15 mouse cellular contexts compared by ENCODE assay signal in the genomic region with DNA sequence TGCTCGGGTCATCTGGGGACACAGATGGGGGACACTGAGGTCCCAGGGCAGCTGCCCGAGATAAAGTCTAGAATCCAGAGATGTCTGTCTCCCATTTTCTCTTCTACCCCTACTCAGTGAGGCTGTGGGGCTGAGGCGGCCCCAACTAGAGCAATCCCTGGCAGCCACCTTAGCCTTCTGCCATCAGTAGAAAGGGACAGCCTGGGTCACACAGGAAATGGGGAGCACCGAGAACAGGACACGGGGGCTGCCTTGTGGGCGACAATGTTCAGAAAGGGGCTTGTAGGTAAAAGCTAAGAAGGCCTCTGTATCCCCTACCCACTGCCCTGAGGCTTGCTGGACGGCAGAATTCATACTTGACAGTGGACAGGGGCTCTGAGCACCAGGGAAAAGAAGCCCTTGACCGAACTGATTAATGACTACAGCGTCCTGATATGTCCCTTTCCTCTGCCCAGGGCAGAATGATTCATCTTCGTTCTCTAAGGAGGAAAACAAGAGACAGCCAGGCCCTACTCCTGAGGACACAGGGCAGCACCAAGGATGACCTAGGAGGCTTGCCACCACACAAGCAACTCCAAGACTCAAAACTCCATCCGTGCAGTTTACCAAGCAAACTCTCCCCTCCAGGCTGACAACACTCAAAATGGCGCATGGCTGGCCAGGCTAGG. TPM values are rescaled to one million over a fixed set of nuclear protein-coding genes. Genes with fewer than 3 reads are reported as not detected.
DNase-seq lines count a peak whose midpoint lies in the region; ATAC-seq and TF ChIP-seq lines count a peak whose summit lies in the region.
"Had no signal": no experiment of that assay in that cellular context is flagged by ENCODE, and none has a peak within 500 bp of the region (broad histone marks: within the 10 kb centered on the region; RNA-seq: fewer than 3 reads in every experiment).

No protein-coding gene starts in this region.

- no peaks in the 10 kb centered on the region for H3K9me3 ChIP-seq in kidney, embryonic 15.5 days (replicated peaks)
- H3K9me3 ChIP-seq in neural tube, embryonic 13.5 days = no peaks in the 10 kb centered on the region
- H3K9me3 ChIP-seq in neural tube, embryonic 15.5 days (replicated peaks) = no peaks in the 10 kb centered on the region
- H3K9me3 ChIP-seq: embryonic facial prominence, embryonic 12.5 days; forebrain, embryonic 10.5 days; megakaryocyte, embryonic 14.5 days; stomach, embryonic 15.5 days had no signal

- no peak for ATAC-seq in kidney, embryonic 15.5 days (replicated peaks; ENCODE audit: low FRiP score)
- ATAC-seq in neural tube, embryonic 13.5 days (ENCODE audit: low read depth) = no peak
- no peak for ATAC-seq in neural tube, embryonic 15.5 days (ENCODE audit: low FRiP score)

- H3K79me2 ChIP-seq in heart, adult 2 months (replicated peaks; ENCODE audit: control insufficient read depth, insufficient read depth, low read length) = peaks cover 6% of the 10 kb centered on the region

- no peak for TF ChIP-seq POLR2A in heart, adult 2 months (IDR thresholded peaks at IDR 0.05; ENCODE audit: insufficient read depth, low read depth, low read length)

- no peak overlapping the region for H3K9ac ChIP-seq in heart, adult 2 months (ENCODE audit: low read depth, low read length)
- H3K9ac ChIP-seq in kidney, embryonic 15.5 days = no peak overlapping the region
- peak overlapping the region; percentile 43; the same call in 1 of the 2 replicates for H3K9ac ChIP-seq in neural tube, embryonic 13.5 days
- no peak overlapping the region for H3K9ac ChIP-seq in neural tube, embryonic 15.5 days (replicated peaks)
- H3K9ac ChIP-seq: stomach, embryonic 15.5 days had no signal

- DNase-seq in heart, adult 2 months = no peak
- DNase-seq in heart, postnatal 10 days = no peak
- DNase-seq in kidney, postnatal 10 days = no peak
- DNase-seq in testis, postnatal 14 days (ENCODE audit: low spot score) = no peak
- DNase-seq in layer of hippocampus, adult 9-10 months (ENCODE audit: low spot score) = no peak
- DNase-seq: cerebellum, postnatal 25 days; lung, adult 2 months; thymus, postnatal 14 days had no signal

- H3K27me3 ChIP-seq in heart, adult 2 months (ENCODE audit: control insufficient read depth, insufficient read depth, low read length) = no peaks in the 10 kb centered on the region
- H3K27me3 ChIP-seq in kidney, embryonic 15.5 days = no peaks in the 10 kb centered on the region
- no peaks in the 10 kb centered on the region for H3K27me3 ChIP-seq in neural tube, embryonic 13.5 days
- no peaks in the 10 kb centered on the region for H3K27me3 ChIP-seq in neural tube, embryonic 15.5 days (replicated peaks)
- H3K27me3 ChIP-seq: embryonic facial prominence, embryonic 12.5 days; megakaryocyte, embryonic 14.5 days; stomach, embryonic 15.5 days had no signal

- intact Hi-C loops in heart, adult 2 months (cut with DNase I) = no loop called here
- intact Hi-C loops in heart, postnatal 10 days (cut with DNase I) = loop anchor here (2.0 kb wide), 1 partner anchor 37 kb away; no protein-coding TSS in a partner anchor

- peaks cover 30% of the 10 kb centered on the region for H3K36me3 ChIP-seq in heart, adult 2 months (ENCODE audit: control insufficient read depth, insufficient read depth, low read length)
- H3K36me3 ChIP-seq in kidney, embryonic 15.5 days = peaks cover 60% of the 10 kb centered on the region
- peaks cover 63% of the 10 kb centered on the region for H3K36me3 ChIP-seq in neural tube, embryonic 13.5 days
- peaks cover 41% of the 10 kb centered on the region for H3K36me3 ChIP-seq in neural tube, embryonic 15.5 days

- H3K4me3 ChIP-seq in heart, adult 2 months = no peak overlapping the region
- H3K4me3 ChIP-seq in kidney, embryonic 15.5 days (replicated peaks) = no peak overlapping the region
- H3K4me3 ChIP-seq in neural tube, embryonic 13.5 days = no peak overlapping the region
- H3K4me3 ChIP-seq in neural tube, embryonic 15.5 days (replicated peaks) = no peak overlapping the region
- H3K4me3 ChIP-seq: embryonic facial prominence, embryonic 12.5 days; forebrain, embryonic 10.5 days; megakaryocyte, embryonic 14.5 days; stomach, embryonic 15.5 days had no signal

- TF ChIP-seq CTCF in heart, adult 2 months (IDR thresholded peaks at IDR 0.05) = no peak

- H3K4me1 ChIP-seq in heart, adult 2 months (ENCODE audit: control insufficient read depth, insufficient read depth, low read length) = peaks cover 60% of the 10 kb centered on the region
- peaks cover 80% of the 10 kb centered on the region for H3K4me1 ChIP-seq in kidney, embryonic 15.5 days
- H3K4me1 ChIP-seq in neural tube, embryonic 13.5 days (replicated peaks) = peaks cover 71% of the 10 kb centered on the region
- peaks cover 79% of the 10 kb centered on the region for H3K4me1 ChIP-seq in neural tube, embryonic 15.5 days

- H3K4me2 ChIP-seq in kidney, embryonic 15.5 days = no peak overlapping the region
- H3K4me2 ChIP-seq in neural tube, embryonic 13.5 days = no peak overlapping the region
- H3K4me2 ChIP-seq in neural tube, embryonic 15.5 days = no peak overlapping the region
- H3K4me2 ChIP-seq: stomach, embryonic 15.5 days had no signal

- H3K27ac ChIP-seq in heart, adult 2 months = peak overlapping the region; percentile 67
- 0 out of 2 replicates have a peak overlapping the region, but pooled peaks have one; percentile 14 for H3K27ac ChIP-seq in kidney, embryonic 15.5 days
- 0 out of 2 replicates have a peak overlapping the region, but pooled peaks have one; percentile 28 for H3K27ac ChIP-seq in neural tube, embryonic 13.5 days (replicated peaks)
- no peak overlapping the region for H3K27ac ChIP-seq in neural tube, embryonic 15.5 days (replicated peaks)
- H3K27ac ChIP-seq: embryonic facial prominence, embryonic 12.5 days; forebrain, embryonic 10.5 days; stomach, embryonic 15.5 days had no signal

- 55% methylated on average over 12 of the region's 12 CpGs for WGBS in heart, adult 2 months
- WGBS in kidney, embryonic 15.5 days = 79% methylated on average over 12 of the region's 12 CpGs
- WGBS in neural tube, embryonic 13.5 days = 88% methylated on average over 12 of the region's 12 CpGs
- whole genome bisulfite sequencing in neural tube, embryonic 15.5 days = 87% methylated on average over 12 of the region's 12 CpGs

- no peak for TF ChIP-seq EP300 in heart, adult 2 months (IDR thresholded peaks at IDR 0.05; ENCODE audit: insufficient read depth, low read depth, low read length)

RNA-seq across cellular contexts. Expression of a gene that starts 17.7 kb away (rescaled TPM):
- total RNA-seq in heart, adult 2 months (2021) = 10 to 100 TPM; 46.5 to 48.3 TPM
- polyA plus RNA-seq in heart, adult 2 months (2012; rRNA removed) = 62.6 and 63.6 TPM in 2 replicates
- total RNA-seq in heart, postnatal 10 days (2021) = 10 to 100 TPM; 79.6 to 81.4 TPM
- polyA plus RNA-seq in kidney, embryonic 15.5 days (2015; fragmentation: Nextera tagmentation; extraction: Ambion mirVana) = 87.0 and 90.6 TPM in 2 replicates
- 275 and 281 TPM in 2 replicates for polyA plus RNA-seq in neural tube, embryonic 13.5 days (2015; fragmentation: Nextera tagmentation; extraction: Ambion mirVana)
- 178 and 216 TPM in 2 replicates for polyA plus RNA-seq in neural tube, embryonic 15.5 days (2015; fragmentation: Nextera tagmentation; extraction: Ambion mirVana)

RNA-seq across cellular contexts. Expression of a gene that starts 34.3 kb away (rescaled TPM):
- total RNA-seq in heart, adult 2 months (2021) = 10 to 100 TPM; 38.7 to 42.9 TPM
- 83.1 and 84.2 TPM in 2 replicates for polyA plus RNA-seq in heart, adult 2 months (2012; rRNA removed)
- total RNA-seq in heart, postnatal 10 days (2021) = 10 to 100 TPM; 59.2 to 67.8 TPM
- 67.7 and 75.5 TPM in 2 replicates for polyA plus RNA-seq in kidney, embryonic 15.5 days (2015; fragmentation: Nextera tagmentation; extraction: Ambion mirVana)
- 42.0 and 45.8 TPM in 2 replicates for polyA plus RNA-seq in neural tube, embryonic 13.5 days (2015; fragmentation: Nextera tagmentation; extraction: Ambion mirVana)
- polyA plus RNA-seq in neural tube, embryonic 15.5 days (2015; fragmentation: Nextera tagmentation; extraction: Ambion mirVana) = 43.1 and 46.3 TPM in 2 replicates
